Mouse (Mus musculus) limb, embryonic 10.5 days (tissue): Measurements from ENCODE around the gene Capn10. TPM values are rescaled to one million over a fixed set of nuclear protein-coding genes. Genes with fewer than 3 reads are reported as not detected.

ENCODE experiments used
- DNase-seq: peaks from one replicate; pipeline ENCODE4 v3.0.0-alpha.2; 2017; ENCODE audit warnings: low spot score
- H3K27ac ChIP-seq: fragments of 300-500 bp; sonication (generic); 2 replicates; pipeline ENCODE4 v1.5.1; 2016; ENCODE audit warnings: mild to moderate bottlenecking
- H3K27me3 ChIP-seq: fragments of 300-500 bp; sonication (generic); 2 replicates; pipeline ENCODE4 v1.6.1; 2016; ENCODE audit warnings: low read depth, mild to moderate bottlenecking; ENCODE audit not compliant: poor library complexity, severe bottlenecking
- H3K36me3 ChIP-seq: fragments of 300-500 bp; sonication (generic); 2 replicates; pipeline ENCODE4 v1.6.1; 2016; ENCODE audit warnings: mild to moderate bottlenecking, moderate library complexity
- H3K4me1 ChIP-seq: fragments of 300-500 bp; sonication (generic); 2 replicates; pipeline ENCODE4 v1.6.1; 2016
- H3K4me3 ChIP-seq: fragments of 300-500 bp; sonication (generic); 2 replicates; pipeline ENCODE4 v1.5.1; 2016; ENCODE audit warnings: mild to moderate bottlenecking, moderate library complexity
- H3K9me3 ChIP-seq: fragments of 300-500 bp; sonication (generic); replicated peaks from 2 replicates; pipeline ENCODE4 v1.6.1; 2016; ENCODE audit warnings: mild to moderate bottlenecking
- WGBS: fragments of 180-500 bp; shearing (Covaris S2); methylation state at CpG from one replicate; pipeline ENCODE4 v1.1.7; 2016; 5-methylcytosine and 5-hydroxymethylcytosine counted together
- polyA plus RNA-seq: library from polyadenylated mRNA; unstranded; fragments of >200 nt; fragmentation: Nextera tagmentation; extraction: Ambion mirVana; gene quantifications from 2 replicates; pipeline ENCODE4 v1.2.1, GENCODE M21; 2016

Gene Capn10
- polyA plus RNA-seq, 1 experiment from 2014 or later: 42.1 TPM

DNA sequence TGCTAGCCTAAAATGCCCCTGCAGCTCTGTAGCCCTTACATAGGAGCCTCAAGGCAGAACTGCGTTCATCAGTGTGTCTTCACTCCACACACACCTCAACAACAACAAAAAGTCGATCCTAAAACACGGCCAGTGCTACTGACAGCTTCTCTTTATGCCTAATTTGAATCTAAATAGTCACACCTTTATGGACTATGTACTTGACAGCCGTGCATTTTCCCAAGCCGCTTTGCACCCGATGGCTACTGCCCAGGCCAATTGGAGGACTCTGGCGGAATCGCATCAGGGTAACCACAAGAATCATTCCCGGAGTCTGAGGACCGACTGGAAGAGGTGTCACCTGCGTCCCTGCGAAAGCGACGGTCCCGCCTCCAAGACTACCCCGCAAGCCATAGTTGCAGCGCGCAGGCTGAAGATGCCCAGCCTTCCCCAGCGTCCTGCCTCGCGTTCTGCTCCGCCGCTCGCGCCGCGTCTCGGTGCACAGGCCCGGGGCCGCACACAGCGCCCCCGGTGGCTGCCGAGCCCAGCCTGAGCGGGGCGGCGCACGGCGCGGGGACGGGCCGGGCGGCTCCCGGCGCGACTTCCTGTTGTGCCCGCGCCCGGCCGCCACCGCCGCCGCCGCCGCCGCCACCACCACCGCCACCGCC, 23.8 kb upstream of the Capn10 start, which contains the start of gene Rnpepl1:
TSS of gene Rnpepl1 (plus strand) at position 545 of the 647 bp plus-strand sequence.
- Histone ChIP-seq H3K36me3 (peaks cover 17% of the 10 kb centered on the region), H3K27ac (peak within 1 kb of the TSS; percentile 93), H3K4me1 (peaks cover 52% of the 10 kb centered on the region), H3K27me3 (peaks cover 20% of the 10 kb centered on the region), H3K9me3 (no peaks in the 10 kb centered on the region), H3K4me3 (peak within 1 kb of the TSS; percentile 87)
- peak; percentile 80 for DNase-seq
- WGBS: under 1% methylated on average over 35 of the region's 57 CpGs

DNA sequence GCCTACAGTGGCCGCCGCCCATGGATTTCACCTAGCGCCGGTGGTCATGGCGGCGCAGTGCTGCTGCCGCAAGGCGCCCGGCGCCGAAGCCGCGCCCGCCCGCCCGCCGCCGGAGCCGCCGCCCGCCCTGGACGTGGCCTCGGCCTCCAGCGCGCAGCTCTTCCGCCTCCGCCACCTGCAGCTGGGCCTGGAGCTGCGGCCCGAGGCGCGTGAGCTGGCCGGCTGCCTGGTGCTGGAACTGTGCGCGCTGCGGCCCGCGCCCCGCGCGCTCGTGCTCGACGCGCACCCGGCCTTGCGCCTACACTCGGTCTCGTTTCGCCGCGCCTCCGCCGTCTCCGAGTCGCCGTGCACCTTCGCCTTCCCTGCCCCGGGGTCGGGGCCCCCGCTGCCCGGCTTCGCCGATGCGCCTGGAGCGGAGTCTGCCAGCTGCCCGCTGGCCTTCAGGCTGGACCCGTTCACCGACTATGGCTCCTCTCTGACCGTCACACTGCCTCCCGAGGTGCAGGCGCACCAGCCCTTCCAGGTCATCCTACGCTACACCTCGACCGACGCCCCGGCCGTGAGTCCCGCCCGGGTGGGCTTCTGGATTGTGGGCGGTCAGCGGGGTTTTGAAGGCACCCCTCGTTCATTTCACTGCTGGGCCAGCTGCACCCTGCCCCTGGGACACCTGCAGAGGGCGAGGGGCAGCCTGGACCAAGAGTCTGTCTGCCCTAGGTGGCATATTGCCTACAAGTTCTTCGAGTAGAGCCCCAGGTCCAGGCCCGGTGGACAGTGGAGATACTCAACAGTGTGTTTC, 23.1 kb upstream of the Capn10 start:
- peak overlapping the region; percentile 87 for H3K4me3 ChIP-seq
- H3K4me1 ChIP-seq: peaks cover 52% of the 10 kb centered on the region
- WGBS: 2% methylated on average over 85 of the region's 85 CpGs
- H3K27ac ChIP-seq: peak overlapping the region; percentile 93
- DNase-seq: peak; percentile 75
- H3K9me3 ChIP-seq: no peaks in the 10 kb centered on the region
- H3K27me3 ChIP-seq: peaks cover 20% of the 10 kb centered on the region
- peaks cover 24% of the 10 kb centered on the region for H3K36me3 ChIP-seq

DNA sequence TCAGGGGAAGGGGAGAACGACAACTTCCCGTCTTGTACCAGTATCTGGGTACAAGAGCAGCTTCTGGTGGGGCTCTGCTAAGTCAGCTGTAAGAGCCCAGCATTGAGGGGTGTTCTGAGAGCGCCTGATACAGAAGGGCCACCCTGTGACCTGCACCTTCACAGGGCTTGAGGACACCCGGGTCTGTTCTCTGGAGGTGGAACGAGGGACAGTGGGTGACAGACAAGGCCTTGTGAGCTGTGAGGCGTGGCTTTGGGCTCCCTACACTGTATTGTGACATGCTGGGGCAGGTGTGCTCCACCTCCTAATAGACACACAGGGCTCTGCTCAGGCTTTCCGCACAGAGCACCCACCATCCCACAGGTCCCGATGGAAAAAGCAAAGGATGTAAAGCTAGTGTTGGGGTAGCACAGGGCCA, 22.4 kb upstream of the Capn10 start:
- Histone ChIP-seq H3K27me3 (peaks cover 20% of the 10 kb centered on the region), H3K9me3 (no peaks in the 10 kb centered on the region), H3K36me3 (peaks cover 30% of the 10 kb centered on the region), H3K4me1 (peaks cover 47% of the 10 kb centered on the region), H3K4me3 (peak overlapping the region; percentile 87), H3K27ac (peak overlapping the region; percentile 93; the same call in 1 of the 2 replicates)
- 58% methylated on average over 8 of the region's 8 CpGs for WGBS
- DNase-seq: no peak

DNA sequence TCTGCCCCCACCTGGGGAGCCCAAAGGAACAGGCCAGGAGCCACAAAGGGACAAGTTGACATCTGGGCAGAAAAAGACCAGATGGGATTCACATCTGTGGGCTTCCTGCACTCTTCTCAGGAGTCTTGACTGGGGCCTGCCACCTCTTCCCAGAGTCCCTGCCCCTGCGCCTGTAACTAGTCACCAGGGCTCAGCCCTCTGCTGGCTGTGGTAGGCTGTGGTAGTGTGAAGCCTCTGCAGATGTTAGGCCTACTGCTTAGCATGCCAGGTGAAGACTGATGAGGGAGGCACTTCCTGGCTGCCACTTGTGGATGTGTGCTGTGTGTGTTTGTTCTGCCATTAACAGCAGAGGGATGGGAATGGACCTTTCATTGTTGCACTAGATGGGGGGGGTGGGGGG, 21.9 kb upstream of the Capn10 start:
- H3K36me3 ChIP-seq: peaks cover 36% of the 10 kb centered on the region
- peak overlapping the region; percentile 87 for H3K4me3 ChIP-seq
- no peak for DNase-seq
- 39% methylated on average over 1 of the region's 1 CpGs for WGBS
- peaks cover 41% of the 10 kb centered on the region for H3K4me1 ChIP-seq
- no peak overlapping the region for H3K27ac ChIP-seq
- no peaks in the 10 kb centered on the region for H3K9me3 ChIP-seq
- H3K27me3 ChIP-seq: peaks cover 20% of the 10 kb centered on the region

DNA sequence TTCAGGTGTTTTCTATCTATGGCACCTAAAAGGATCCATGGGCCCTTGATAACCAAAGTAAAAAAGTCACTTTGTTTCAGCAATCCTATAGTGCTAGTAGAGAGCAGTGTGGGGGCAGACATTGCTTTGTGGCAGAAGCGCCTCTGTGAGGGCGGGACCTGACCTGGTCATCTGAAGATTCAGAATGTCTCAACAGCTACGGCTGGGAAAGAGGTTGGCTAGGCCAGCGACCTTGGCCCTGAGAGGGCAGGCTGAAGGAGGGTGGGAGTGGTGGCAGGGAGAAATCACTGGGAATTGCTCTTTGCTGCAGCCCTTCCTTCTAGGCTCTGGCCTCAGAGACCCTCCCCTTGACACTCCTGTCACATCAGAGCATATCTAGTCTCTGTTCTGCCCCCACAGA, 19.9 kb upstream of the Capn10 start:
- no peaks in the 10 kb centered on the region for H3K9me3 ChIP-seq
- H3K27ac ChIP-seq: no peak overlapping the region
- no peak overlapping the region for H3K4me3 ChIP-seq
- peaks cover 55% of the 10 kb centered on the region for H3K36me3 ChIP-seq
- H3K4me1 ChIP-seq: peaks cover 31% of the 10 kb centered on the region
- no peak for DNase-seq
- whole genome bisulfite sequencing: 81% methylated on average over 4 of the region's 4 CpGs
- peaks cover 7% of the 10 kb centered on the region for H3K27me3 ChIP-seq

DNA sequence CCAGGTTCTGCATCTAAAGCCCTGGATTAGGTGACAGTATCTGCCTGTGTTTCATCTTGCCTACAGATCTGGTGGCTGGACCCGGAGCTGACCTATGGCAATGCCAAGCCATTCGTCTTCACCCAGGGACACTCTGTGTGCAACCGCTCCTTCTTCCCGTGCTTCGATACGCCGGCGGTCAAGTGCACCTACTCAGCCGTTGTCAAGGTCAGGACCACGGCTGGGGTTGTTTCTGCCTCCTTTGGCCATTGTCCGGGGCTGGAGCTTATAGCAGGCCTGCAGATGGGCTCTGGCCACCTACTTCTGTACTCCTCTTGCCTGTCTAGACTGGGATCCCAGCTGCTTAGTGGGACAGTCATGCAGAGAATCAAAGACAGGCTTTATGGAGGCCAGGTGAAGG, 19.2 kb upstream of the Capn10 start:
- H3K27ac ChIP-seq: no peak overlapping the region
- no peak for DNase-seq
- H3K4me1 ChIP-seq: peaks cover 25% of the 10 kb centered on the region
- no peaks in the 10 kb centered on the region for H3K9me3 ChIP-seq
- no peak overlapping the region for H3K4me3 ChIP-seq
- WGBS: 95% methylated on average over 11 of the region's 11 CpGs
- H3K27me3 ChIP-seq: no peaks in the 10 kb centered on the region
- peaks cover 63% of the 10 kb centered on the region for H3K36me3 ChIP-seq

DNA sequence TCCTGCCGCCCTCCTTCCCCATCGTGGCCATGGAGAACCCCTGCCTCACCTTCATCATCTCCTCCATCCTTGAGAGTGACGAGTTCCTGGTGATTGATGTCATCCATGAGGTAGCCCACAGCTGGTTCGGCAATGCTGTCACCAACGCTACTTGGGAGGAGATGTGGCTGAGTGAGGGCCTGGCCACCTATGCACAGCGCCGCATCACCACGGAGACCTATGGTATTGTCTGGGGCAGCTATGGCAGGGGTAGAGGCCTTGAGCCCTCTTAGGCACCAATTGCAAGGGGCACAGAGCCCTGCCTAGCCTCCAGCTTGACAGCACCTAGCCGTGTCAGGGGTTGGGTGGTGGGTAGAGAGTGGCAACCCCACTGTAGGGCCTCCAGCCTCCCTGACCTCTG, 17.5 kb upstream of the Capn10 start:
- H3K4me1 ChIP-seq: peaks cover 11% of the 10 kb centered on the region
- H3K4me3 ChIP-seq: no peak overlapping the region
- DNase-seq: no peak
- no peaks in the 10 kb centered on the region for H3K9me3 ChIP-seq
- no peaks in the 10 kb centered on the region for H3K27me3 ChIP-seq
- WGBS: 93% methylated on average over 9 of the region's 9 CpGs
- peaks cover 69% of the 10 kb centered on the region for H3K36me3 ChIP-seq
- H3K27ac ChIP-seq: no peak overlapping the region

DNA sequence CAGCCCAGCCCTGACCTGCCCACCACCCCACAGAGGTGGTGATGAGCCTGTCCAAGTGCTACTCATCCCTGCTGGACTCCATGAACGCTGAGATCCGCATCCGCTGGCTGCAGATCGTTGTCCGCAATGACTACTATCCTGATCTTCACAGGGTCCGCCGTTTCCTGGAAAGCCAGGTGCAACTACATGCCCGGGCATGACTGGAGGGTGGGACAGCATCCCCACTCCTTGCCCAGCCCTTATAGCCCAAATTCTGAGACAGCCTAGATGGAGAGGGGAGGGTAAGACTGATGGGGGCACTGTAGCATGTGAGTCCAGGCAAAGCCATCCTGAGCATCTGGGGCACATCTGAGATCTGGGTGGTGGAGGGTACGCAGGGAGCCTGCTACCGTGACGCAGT, 15.0 kb upstream of the Capn10 start:
- no peaks in the 10 kb centered on the region for H3K9me3 ChIP-seq
- H3K4me1 ChIP-seq: no peaks in the 10 kb centered on the region
- no peaks in the 10 kb centered on the region for H3K27me3 ChIP-seq
- no peak overlapping the region for H3K4me3 ChIP-seq
- H3K36me3 ChIP-seq: peaks cover 65% of the 10 kb centered on the region
- WGBS: 98% methylated on average over 11 of the region's 11 CpGs
- DNase-seq: no peak
- H3K27ac ChIP-seq: no peak overlapping the region

DNA sequence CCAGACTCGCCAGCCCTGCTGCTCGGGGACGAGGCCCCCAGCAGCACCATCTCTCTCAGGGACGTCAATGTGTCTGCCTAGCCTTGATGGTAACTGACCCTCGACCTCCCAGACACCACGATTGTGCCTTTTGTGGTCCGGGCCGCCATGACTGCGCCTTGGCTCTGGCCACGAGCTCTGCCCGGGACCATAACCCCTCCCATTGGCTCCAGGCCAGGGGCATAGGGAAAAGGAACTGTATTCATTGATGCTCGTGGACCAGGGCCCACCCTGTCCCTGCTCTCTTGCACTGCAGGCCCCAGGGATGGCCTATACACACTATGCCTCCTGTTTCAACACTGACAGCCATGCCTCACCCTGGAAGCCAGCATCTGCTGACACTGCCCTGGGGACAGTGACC, 14.4 kb upstream of the Capn10 start:
- Histone ChIP-seq H3K9me3 (no peaks in the 10 kb centered on the region), H3K4me3 (no peak overlapping the region), H3K4me1 (no peaks in the 10 kb centered on the region), H3K27ac (no peak overlapping the region), H3K36me3 (peaks cover 58% of the 10 kb centered on the region), H3K27me3 (no peaks in the 10 kb centered on the region)
- WGBS: 90% methylated on average over 12 of the region's 12 CpGs
- DNase-seq: no peak

DNA sequence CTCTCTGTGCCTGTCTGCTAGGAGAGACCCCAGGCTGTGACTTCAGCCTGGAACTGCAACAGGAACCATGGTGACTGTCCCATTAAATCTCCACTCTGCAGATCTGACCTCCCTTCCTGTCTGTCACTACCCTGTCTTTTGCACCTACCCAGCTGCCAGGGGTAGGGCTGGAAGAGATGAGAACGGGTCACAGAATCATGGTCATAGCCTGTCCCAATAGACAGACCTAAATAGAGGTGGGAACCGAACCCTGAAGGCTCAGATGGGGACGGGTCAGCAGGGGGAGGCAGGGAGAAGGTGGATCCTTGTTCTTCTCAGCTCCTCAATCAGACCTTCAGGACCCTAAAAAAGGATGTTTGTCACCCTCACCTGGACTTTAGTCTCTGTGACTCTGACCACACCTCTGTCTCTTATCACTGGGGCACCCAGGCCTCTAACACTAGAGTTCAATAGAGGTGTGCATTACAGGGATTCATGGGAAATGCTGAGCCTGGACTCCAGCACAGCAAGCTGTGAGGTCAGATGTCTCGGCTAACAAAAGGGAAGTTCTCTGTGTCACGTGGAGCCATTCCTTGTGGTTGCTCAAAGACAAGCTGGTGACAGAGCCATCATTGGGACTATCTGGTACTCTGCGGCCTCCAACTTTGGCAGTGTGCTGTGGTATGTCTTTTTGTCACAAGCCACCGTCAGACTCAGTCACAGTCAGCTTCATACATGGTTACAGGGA, 13.5 kb upstream of the Capn10 start:
- no peak overlapping the region for H3K4me3 ChIP-seq
- no peaks in the 10 kb centered on the region for H3K4me1 ChIP-seq
- H3K27me3 ChIP-seq: no peaks in the 10 kb centered on the region
- no peaks in the 10 kb centered on the region for H3K9me3 ChIP-seq
- DNase-seq: no peak
- no peak overlapping the region for H3K27ac ChIP-seq
- 86% methylated on average over 7 of the region's 7 CpGs for WGBS
- H3K36me3 ChIP-seq: peaks cover 50% of the 10 kb centered on the region

DNA sequence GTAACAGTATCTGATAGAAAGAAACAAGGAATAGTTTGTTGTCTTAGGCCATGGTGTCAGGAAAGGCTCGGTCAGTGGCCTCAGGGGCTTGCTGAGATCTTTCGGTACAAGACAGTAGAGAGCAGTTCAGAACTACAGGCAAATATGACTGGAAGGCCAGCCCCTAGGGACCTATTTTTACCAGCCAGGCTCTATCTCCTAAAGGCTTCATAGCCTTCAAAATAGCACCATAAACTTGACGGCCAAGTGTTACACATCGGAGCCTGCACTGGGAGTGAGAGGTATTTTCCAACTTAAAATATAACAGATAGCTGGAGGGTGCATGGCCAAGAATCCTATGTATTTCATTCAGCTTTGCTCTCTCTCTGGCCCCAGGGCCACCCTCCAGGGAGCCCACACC, 12.7 kb upstream of the Capn10 start:
- Histone ChIP-seq H3K27me3 (no peaks in the 10 kb centered on the region), H3K9me3 (no peaks in the 10 kb centered on the region), H3K4me3 (no peak overlapping the region), H3K4me1 (no peaks in the 10 kb centered on the region), H3K36me3 (peaks cover 41% of the 10 kb centered on the region), H3K27ac (no peak overlapping the region)
- no peak for DNase-seq
- 91% methylated on average over 4 of the region's 4 CpGs for WGBS

DNA sequence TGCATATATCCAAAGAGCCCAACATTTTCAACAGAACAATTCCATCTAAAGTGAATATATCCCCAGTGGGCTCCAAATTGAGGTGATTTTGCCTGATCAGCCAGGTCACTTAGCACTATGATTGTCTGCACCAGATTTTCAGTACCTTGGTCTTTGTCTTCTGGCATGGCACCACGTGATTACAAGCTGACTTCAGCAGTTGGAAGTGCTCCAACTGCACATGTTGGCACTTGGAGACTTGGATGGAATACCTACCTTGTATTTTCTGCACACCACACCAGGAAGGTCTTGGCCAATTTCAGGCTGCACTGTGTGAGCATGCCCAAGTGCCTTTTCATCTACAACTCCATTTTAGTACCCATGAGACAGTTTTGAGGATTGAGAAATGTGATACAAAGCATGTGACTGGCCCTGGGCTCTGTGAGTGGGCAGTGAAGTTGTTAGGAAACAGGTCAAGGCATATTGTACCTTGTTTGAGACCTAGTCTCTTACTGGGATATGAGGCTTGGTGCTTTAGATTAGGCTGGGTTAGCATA, 3.9 kb upstream of the Capn10 start:
- 26% methylated on average over 1 of the region's 1 CpGs for WGBS
- peaks cover 8% of the 10 kb centered on the region for H3K4me1 ChIP-seq
- 0 out of 2 replicates have a peak, but pooled peaks cover 2% of the 10 kb centered on the region for H3K9me3 ChIP-seq
- no peak overlapping the region for H3K27ac ChIP-seq
- H3K4me3 ChIP-seq: no peak overlapping the region
- DNase-seq: no peak
- peaks cover 7% of the 10 kb centered on the region; the same call in 1 of the 2 replicates for H3K27me3 ChIP-seq
- H3K36me3 ChIP-seq: no peaks in the 10 kb centered on the region
